Mouse (Mus musculus): Measurements from ENCODE around the gene Abhd16a. TPM values are rescaled to one million over a fixed set of nuclear protein-coding genes. Genes with fewer than 3 reads are reported as not detected.

The Abhd16a gene
- polyA plus RNA-seq, 1 experiment from 2014 or later, result 47.4 TPM

DNA sequence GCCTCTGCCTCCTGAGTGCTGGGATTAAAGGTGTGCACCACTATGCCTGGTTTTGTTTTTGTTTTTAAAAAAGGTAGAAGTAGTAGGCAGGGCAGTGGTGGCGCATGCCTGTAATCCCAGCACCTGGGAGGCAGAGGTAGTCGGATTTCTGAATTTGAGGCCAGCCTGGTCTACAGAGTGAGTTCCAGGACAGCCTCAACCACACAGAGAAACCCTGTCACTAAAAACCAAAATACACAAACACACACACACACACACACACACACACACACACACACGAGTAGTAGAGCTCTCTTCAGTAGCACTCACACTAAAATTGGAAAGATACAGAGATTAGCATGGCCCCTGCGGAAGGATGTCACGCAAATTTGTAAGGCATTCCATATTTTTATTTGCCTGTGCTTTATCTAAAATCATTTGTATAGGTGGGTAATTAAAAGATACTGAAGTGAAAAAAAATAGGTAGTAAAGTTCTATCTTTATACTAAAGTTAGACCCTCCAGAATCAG is 40.1 kb upstream of the Abhd16a start:
- peaks cover 13% of the 10 kb centered on the region for H3K36me3 ChIP-seq (ENCODE audit: control insufficient read depth, insufficient read depth, low read length)
- peak overlapping the region; percentile 85 for H3K4me2 ChIP-seq
- H3K9ac ChIP-seq (ENCODE audit: low read depth, low read length), result no peak overlapping the region; the same call in 1 of the 2 replicates
- no peaks in the 10 kb centered on the region for H3K9me3 ChIP-seq (replicated peaks; ENCODE audit: control insufficient read depth, low read length)
- peak overlapping the region; percentile 92; the same call in 1 of the 2 replicates for H3K4me3 ChIP-seq (ENCODE audit: low read depth, low read length)
- 67% methylated on average over 5 of the region's 5 CpGs for WGBS (ENCODE audit: insufficient replicate concordance)
- H3K4me1 ChIP-seq (ENCODE audit: control insufficient read depth, insufficient read depth, low read length), result peaks cover 46% of the 10 kb centered on the region
- no peaks in the 10 kb centered on the region for H3K27me3 ChIP-seq (ENCODE audit: control insufficient read depth, insufficient read depth, low read length)
- ATAC-seq (replicated peaks; ENCODE audit: insufficient number of reproducible peaks, low FRiP score, low TSS enrichment), result no peak
- H3K27ac ChIP-seq (ENCODE audit: low read depth, low read length), result peak overlapping the region; percentile 99

DNA sequence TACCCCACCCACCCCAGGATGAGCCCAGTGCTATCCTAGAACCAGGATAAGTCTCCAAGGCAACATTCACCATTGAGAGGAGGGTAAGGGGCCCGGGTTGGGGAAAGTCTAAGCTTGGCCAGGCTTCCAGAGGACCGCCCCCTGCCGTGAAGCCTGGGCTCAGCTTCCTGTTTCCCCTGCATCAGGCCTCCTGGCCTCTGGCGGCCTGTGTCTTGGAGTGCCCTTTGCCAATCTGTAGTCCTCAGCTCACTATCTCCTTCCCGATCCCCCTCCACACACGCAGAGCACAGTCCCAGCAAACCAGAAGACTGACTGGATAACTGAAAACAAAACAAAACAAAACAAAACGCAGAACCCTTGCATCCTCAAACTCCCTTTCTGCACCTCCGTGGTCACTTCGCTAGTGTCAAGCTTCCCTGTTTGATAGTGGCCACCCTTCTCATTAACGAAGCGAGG is 39.5 kb upstream of the Abhd16a start, which contains the start of gene Clic1:
TSS of gene Clic1 (plus strand) at position 406 of the 456 bp plus-strand sequence.
- Histone ChIP-seq H3K4me1 (ENCODE audit: control insufficient read depth, insufficient read depth, low read length) (peaks cover 41% of the 10 kb centered on the region), H3K9me3 (replicated peaks; ENCODE audit: control insufficient read depth, low read length) (no peaks in the 10 kb centered on the region), H3K9ac (ENCODE audit: low read depth, low read length) (peak within 1 kb of the TSS; percentile 95), H3K4me2 (peak within 1 kb of the TSS; percentile 85), H3K27ac (ENCODE audit: low read depth, low read length) (peak within 1 kb of the TSS; percentile 99), H3K27me3 (ENCODE audit: control insufficient read depth, insufficient read depth, low read length) (no peaks in the 10 kb centered on the region), H3K4me3 (ENCODE audit: low read depth, low read length) (peak within 1 kb of the TSS; percentile 92), H3K36me3 (ENCODE audit: control insufficient read depth, insufficient read depth, low read length) (peaks cover 18% of the 10 kb centered on the region)
- 1% methylated on average over 11 of the region's 11 CpGs for WGBS (ENCODE audit: insufficient replicate concordance)
- ATAC-seq (replicated peaks; ENCODE audit: insufficient number of reproducible peaks, low FRiP score, low TSS enrichment), result peak; percentile 12; the same call in 1 of the 2 replicates

DNA sequence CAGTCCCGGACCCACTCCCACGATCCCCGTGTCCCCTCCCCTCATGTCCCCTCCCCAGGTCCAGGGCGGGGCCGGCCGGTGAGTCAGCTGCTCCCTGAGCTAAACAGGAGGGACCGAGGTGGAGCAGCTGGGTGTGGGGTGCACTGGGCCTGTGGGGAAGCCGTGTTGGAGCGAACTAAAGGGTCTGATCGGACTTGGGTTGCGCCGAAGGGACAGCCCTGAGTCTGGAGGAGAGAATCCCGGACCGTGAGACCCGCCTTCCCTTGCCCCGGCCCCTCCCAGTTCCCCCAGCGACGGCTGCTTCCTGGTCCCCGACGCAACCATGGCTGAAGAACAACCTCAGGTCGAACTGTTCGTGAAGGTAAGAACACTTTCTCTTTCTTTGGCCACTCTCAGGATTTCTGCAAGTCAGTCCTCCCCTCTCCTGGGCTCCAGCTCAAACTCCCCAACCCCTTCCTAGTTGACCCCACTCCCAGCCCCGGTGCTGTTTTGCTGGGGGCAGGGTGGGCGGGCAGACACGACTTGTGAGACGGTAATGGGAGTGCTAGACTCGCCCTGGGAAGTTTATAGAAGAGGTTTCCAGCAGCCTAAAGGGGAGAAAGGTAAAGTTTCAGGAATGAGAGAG is 38.8 kb upstream of the Abhd16a start:
- Histone ChIP-seq H3K36me3 (ENCODE audit: control insufficient read depth, insufficient read depth, low read length) (peaks cover 18% of the 10 kb centered on the region), H3K9me3 (replicated peaks; ENCODE audit: control insufficient read depth, low read length) (no peaks in the 10 kb centered on the region), H3K9ac (ENCODE audit: low read depth, low read length) (peak overlapping the region; percentile 95), H3K4me1 (ENCODE audit: control insufficient read depth, insufficient read depth, low read length) (peaks cover 34% of the 10 kb centered on the region), H3K27ac (ENCODE audit: low read depth, low read length) (peak overlapping the region; percentile 99), H3K4me3 (ENCODE audit: low read depth, low read length) (peak overlapping the region; percentile 92), H3K27me3 (ENCODE audit: control insufficient read depth, insufficient read depth, low read length) (no peaks in the 10 kb centered on the region), H3K4me2 (peak overlapping the region; percentile 85)
- WGBS (ENCODE audit: insufficient replicate concordance), result under 1% methylated on average over 27 of the region's 27 CpGs
- ATAC-seq (replicated peaks; ENCODE audit: insufficient number of reproducible peaks, low FRiP score, low TSS enrichment), result peak; percentile 19; the same call in 1 of the 2 replicates

DNA sequence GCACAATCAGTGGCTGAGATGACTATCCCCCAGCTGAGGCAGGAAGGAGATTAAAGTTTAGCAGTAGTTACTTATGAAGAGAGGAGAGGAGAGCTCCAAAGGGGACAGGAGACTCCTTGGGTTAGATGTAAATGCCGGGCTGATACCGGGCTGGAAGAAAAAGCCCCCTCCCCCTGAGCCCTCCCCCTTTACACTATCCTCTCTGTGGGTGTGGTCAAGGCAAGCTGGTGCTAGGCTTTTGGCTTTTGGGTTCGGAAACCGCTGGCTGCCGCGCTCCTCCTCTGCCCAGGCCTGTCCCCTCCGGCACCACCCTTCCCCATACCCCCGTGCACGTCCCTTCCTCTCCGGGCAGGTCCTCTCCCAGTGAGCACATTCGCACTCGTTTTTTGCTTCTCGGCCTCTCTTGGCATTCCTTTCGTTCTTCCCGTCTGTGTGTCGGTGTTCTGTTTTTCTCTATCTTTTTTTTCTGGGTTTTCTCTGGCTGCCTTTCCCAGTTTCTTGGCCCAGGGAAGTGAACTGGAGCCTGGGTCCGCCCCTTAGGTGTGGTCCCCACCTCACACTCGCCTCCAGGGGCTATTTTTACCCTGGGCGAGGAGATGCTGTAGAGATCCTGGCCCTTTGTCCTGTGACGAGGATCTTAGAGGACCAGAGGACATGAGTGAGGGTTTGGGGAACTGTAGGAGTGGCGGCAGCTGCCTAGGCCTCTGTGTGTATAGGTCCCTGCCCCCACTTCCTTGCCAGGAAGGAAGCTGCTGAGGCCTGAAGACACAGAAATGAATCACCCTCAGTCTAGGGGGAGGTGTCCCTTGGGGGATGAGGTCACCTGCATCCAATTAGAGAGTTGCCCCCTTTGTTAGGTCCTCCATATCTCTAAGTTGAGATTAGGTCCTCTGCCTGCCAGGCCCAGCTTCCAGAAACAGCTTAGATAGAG is 37.6 kb upstream of the Abhd16a start:
- Histone ChIP-seq H3K4me3 (ENCODE audit: low read depth, low read length) (peak overlapping the region; percentile 92), H3K27me3 (ENCODE audit: control insufficient read depth, insufficient read depth, low read length) (no peaks in the 10 kb centered on the region), H3K36me3 (ENCODE audit: control insufficient read depth, insufficient read depth, low read length) (peaks cover 27% of the 10 kb centered on the region), H3K4me2 (peak overlapping the region; percentile 85), H3K9ac (ENCODE audit: low read depth, low read length) (peak overlapping the region; percentile 95), H3K27ac (ENCODE audit: low read depth, low read length) (peak overlapping the region; percentile 99), H3K4me1 (ENCODE audit: control insufficient read depth, insufficient read depth, low read length) (peaks cover 32% of the 10 kb centered on the region), H3K9me3 (replicated peaks; ENCODE audit: control insufficient read depth, low read length) (no peaks in the 10 kb centered on the region)
- under 1% methylated on average over 21 of the region's 21 CpGs for WGBS (ENCODE audit: insufficient replicate concordance)
- peak; percentile 72 for ATAC-seq (replicated peaks; ENCODE audit: insufficient number of reproducible peaks, low FRiP score, low TSS enrichment)

DNA sequence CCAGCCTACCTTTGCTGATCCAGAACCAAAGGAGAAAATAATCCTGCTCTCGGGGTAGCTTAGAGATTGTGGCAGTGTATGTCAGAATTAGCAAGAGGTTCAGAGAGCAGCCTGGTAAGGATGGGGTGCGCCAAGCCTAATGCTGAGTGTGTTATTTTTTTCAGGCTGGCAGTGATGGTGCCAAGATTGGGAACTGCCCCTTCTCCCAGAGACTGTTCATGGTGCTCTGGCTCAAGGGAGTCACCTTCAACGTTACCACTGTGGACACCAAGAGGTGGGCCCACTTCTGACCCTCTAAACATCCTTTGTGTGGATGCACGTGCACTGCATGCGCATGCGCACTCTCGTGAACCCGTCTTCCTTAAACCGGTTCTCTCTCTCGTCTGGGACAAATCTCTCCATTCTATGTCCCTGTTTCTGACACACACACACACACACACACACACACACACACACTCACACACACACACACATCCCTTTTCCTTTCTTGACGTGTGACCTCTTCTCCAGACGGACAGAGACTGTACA is 36.7 kb upstream of the Abhd16a start:
- Histone ChIP-seq H3K9me3 (replicated peaks; ENCODE audit: control insufficient read depth, low read length) (no peaks in the 10 kb centered on the region), H3K4me2 (peak overlapping the region; percentile 85), H3K4me1 (ENCODE audit: control insufficient read depth, insufficient read depth, low read length) (peaks cover 28% of the 10 kb centered on the region), H3K4me3 (ENCODE audit: low read depth, low read length) (peak overlapping the region; percentile 92), H3K27me3 (ENCODE audit: control insufficient read depth, insufficient read depth, low read length) (no peaks in the 10 kb centered on the region), H3K36me3 (ENCODE audit: control insufficient read depth, insufficient read depth, low read length) (peaks cover 31% of the 10 kb centered on the region), H3K9ac (ENCODE audit: low read depth, low read length) (peak overlapping the region; percentile 95), H3K27ac (ENCODE audit: low read depth, low read length) (peak overlapping the region; percentile 99)
- no peak for ATAC-seq (replicated peaks; ENCODE audit: insufficient number of reproducible peaks, low FRiP score, low TSS enrichment)
- WGBS (ENCODE audit: insufficient replicate concordance), result 76% methylated on average over 12 of the region's 12 CpGs

DNA sequence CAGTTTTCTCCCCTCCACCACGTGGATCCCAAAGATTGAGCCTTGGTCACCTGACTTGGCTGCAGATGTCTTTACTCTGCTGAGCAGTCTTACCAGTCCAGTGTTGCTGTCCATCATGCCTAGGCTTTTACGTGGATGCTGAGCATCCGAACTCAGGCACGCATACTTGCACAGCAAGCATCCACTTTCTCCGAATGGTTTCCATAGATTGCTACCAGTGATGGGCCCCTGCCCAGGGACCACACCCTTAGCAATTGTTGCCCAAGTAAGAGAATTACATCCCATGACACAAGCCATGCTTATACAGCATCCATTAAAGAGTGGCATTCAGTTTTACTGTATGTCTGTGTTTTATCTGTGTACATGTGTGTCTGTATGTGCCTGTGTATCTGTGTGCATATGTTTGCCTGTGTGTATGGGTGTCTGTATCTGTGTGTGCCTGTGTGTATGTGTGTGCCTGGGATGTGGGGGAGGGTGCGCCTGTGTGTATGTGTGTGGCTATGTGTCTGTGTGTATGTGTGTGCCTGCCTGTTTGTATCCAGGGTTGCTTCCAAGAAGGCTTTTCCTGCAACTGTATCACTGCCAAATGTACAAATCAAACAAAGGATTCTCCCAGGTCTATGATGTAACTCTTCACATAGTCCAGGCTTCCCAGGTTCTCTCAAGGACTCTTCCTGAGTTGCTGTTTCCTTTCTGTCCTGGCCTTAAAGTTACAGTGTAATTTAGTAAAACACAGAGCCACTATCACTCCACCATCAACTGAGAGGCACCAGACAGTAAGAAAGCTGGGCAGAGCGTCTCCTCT is 33.2 kb upstream of the Abhd16a start:
- no peaks in the 10 kb centered on the region for H3K9me3 ChIP-seq (replicated peaks; ENCODE audit: control insufficient read depth, low read length)
- H3K4me1 ChIP-seq (ENCODE audit: control insufficient read depth, insufficient read depth, low read length), result peaks cover 25% of the 10 kb centered on the region
- H3K9ac ChIP-seq (ENCODE audit: low read depth, low read length), result no peak overlapping the region
- H3K27ac ChIP-seq (ENCODE audit: low read depth, low read length), result no peak overlapping the region
- H3K4me3 ChIP-seq (ENCODE audit: low read depth, low read length), result no peak overlapping the region
- no peak for ATAC-seq (replicated peaks; ENCODE audit: insufficient number of reproducible peaks, low FRiP score, low TSS enrichment)
- H3K27me3 ChIP-seq (ENCODE audit: control insufficient read depth, insufficient read depth, low read length), result no peaks in the 10 kb centered on the region
- 86% methylated on average over 7 of the region's 7 CpGs for WGBS (ENCODE audit: insufficient replicate concordance)
- no peak overlapping the region for H3K4me2 ChIP-seq
- peaks cover 37% of the 10 kb centered on the region for H3K36me3 ChIP-seq (ENCODE audit: control insufficient read depth, insufficient read depth, low read length)

DNA sequence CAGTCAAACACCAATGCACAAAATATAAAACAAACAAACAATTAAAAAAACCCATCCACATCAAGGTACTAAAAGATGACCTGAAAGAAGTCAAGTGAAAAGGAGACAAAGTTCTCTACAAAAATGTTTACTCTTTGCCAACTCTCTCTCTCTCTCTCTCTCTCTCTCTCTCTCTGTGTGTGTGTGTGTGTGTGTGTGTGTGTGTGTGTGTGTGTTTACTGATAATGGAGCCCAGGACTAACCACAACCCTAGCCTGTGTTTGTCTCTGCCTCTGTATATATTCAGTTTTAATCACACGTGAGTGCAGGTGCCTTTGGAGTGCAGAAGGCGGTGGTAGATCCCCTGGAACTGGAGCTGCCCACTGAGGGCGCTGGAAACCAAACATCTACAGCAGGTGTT is 32.0 kb upstream of the Abhd16a start:
- Histone ChIP-seq H3K4me3 (ENCODE audit: low read depth, low read length) (no peak overlapping the region), H3K27me3 (ENCODE audit: control insufficient read depth, insufficient read depth, low read length) (no peaks in the 10 kb centered on the region), H3K9ac (ENCODE audit: low read depth, low read length) (no peak overlapping the region), H3K4me2 (no peak overlapping the region), H3K27ac (ENCODE audit: low read depth, low read length) (no peak overlapping the region), H3K4me1 (ENCODE audit: control insufficient read depth, insufficient read depth, low read length) (peaks cover 23% of the 10 kb centered on the region), H3K9me3 (replicated peaks; ENCODE audit: control insufficient read depth, low read length) (no peaks in the 10 kb centered on the region), H3K36me3 (ENCODE audit: control insufficient read depth, insufficient read depth, low read length) (peaks cover 43% of the 10 kb centered on the region)
- 64% methylated on average over 3 of the region's 3 CpGs for WGBS (ENCODE audit: insufficient replicate concordance)
- no peak for ATAC-seq (replicated peaks; ENCODE audit: insufficient number of reproducible peaks, low FRiP score, low TSS enrichment)

All from heart, embryonic 11.5 days (tissue).